Mouse (Mus musculus) gastrocnemius, postnatal 10 days (tissue): ENCODE data around the gene Mdh1. TPM values are rescaled to one million over a fixed set of nuclear protein-coding genes. Genes with fewer than 3 reads are reported as not detected.
"Not testable (repeated sequence)": the region's sequence is repeated elsewhere in the genome, so short reads cannot be mapped to it uniquely, and the experiment has no call there.

Experiments used
- DNase-seq: peaks from one replicate; pipeline ENCODE4 v3.0.0; 2021; ENCODE audit warnings: mixed read lengths
- microRNA-seq, 2 experiments: library from miRNA; unstranded; fragments of <30 nt; microRNA quantifications; one replicate each; pipeline ENCODE4 v1.2.0; 2021
- total RNA-seq, 2 experiments: library from RNA; stranded (reverse); gene quantifications; 2 replicates each; pipeline ENCODE4 v1.2.3; 2021

The Mdh1 gene
- total RNA-seq, 2 experiments from 2014 or later = 419 to 455 TPM

GRCm38 (mm10) chr11:21545951-21546350 lies 26.2 kb downstream of the Mdh1 start:
- no peak for DNase-seq

- no peak for DNase-seq
Measured at GRCm38 (mm10) chr11:21545021-21545420, 27.1 kb downstream of the Mdh1 start.

GRCm38 (mm10) chr11:21542731-21543130 lies 29.4 kb downstream of the Mdh1 start:
- DNase-seq = no peak

GRCm38 (mm10) chr11:21540622-21541021 lies 31.5 kb downstream of the Mdh1 start:
- DNase-seq = no peak

- DNase-seq = no peak
Measured at GRCm38 (mm10) chr11:21540072-21540471, 32.1 kb downstream of the Mdh1 start.

GRCm38 (mm10) chr11:21530856-21531255 lies 41.3 kb downstream of the Mdh1 start:
- not testable (repeated sequence) for DNase-seq

GRCm38 (mm10) chr11:21528676-21529394 lies 43.3 kb downstream of the Mdh1 start:
- DNase-seq = no peak

- no peak for DNase-seq
Measured at GRCm38 (mm10) chr11:21517726-21518125, 54.4 kb downstream of the Mdh1 start.

GRCm38 (mm10) chr11:21516396-21516795 lies 55.8 kb downstream of the Mdh1 start:
- DNase-seq = not testable (repeated sequence)

- not testable (repeated sequence) for DNase-seq
Measured at GRCm38 (mm10) chr11:21510577-21510976, 61.6 kb downstream of the Mdh1 start.

GRCm38 (mm10) chr11:21508713-21509112 lies 63.5 kb downstream of the Mdh1 start:
- DNase-seq = not testable (repeated sequence)

- not testable (repeated sequence) for DNase-seq
Measured at GRCm38 (mm10) chr11:21507073-21507472, 65.1 kb downstream of the Mdh1 start.

Small RNAs within 50 kb of the gene (microRNA-seq; reads per million reads assigned to microRNA genes)
- 0 reads per million in 2 experiments for gene Gm22990

Other genes starting within 250 kb of the Mdh1 start
- 100 to 1,000 TPM; 290 to 306 TPM for gene Ugp2, start 201.2 kb downstream of the Mdh1 start, total RNA-seq
- gene Wdpcp, start 132 bp downstream of the Mdh1 start, total RNA-seq = 1 to 10 TPM; 4.6 to 5.0 TPM